Mouse (Mus musculus) ovary, postnatal 36 days (tissue): Measurements from ENCODE around the gene Psmd14.

Source experiments
- DNase-seq: peaks from one replicate; pipeline ENCODE4 v3.0.0; 2022; ENCODE audit warnings: low spot score, mixed read lengths

The Psmd14 gene

GRCm38 (mm10) chr2:61813106-61813505 is 101.6 kb downstream of the Psmd14 start:
- peak; percentile 4 for DNase-seq

- DNase-seq = no peak
These were observed 102.0 kb downstream of the Psmd14 start for GRCm38 (mm10) chr2:61813521-61813920.

- DNase-seq = peak; percentile 32
These were observed 103.3 kb downstream of the Psmd14 start for GRCm38 (mm10) chr2:61814548-61815473.

- DNase-seq = peak; percentile 15
These were observed 104.3 kb downstream of the Psmd14 start for GRCm38 (mm10) chr2:61815583-61816313.

GRCm38 (mm10) chr2:61818197-61818596 is 106.7 kb downstream of the Psmd14 start:
- DNase-seq = no peak

GRCm38 (mm10) chr2:61820203-61820602 is 108.7 kb downstream of the Psmd14 start:
- no peak for DNase-seq

GRCm38 (mm10) chr2:61823426-61824140 is 112.1 kb downstream of the Psmd14 start:
- DNase-seq = no peak

GRCm38 (mm10) chr2:61837243-61837806 is 125.8 kb downstream of the Psmd14 start:
- DNase-seq = no peak
